Mouse (Mus musculus) adipose tissue, adult 10 weeks (tissue): Measurements from ENCODE around the gene Zfp947. TPM values are rescaled to one million over a fixed set of nuclear protein-coding genes. Genes with fewer than 3 reads are reported as not detected.

Source experiments
- polyA plus RNA-seq: library from polyadenylated mRNA; stranded (reverse); fragments of 350-450 nt; fragmentation: Illumina TruSeq; extraction: RNeasy Lipid Tissue Mini Kit (QIAGEN cat#74804); gene quantifications from one replicate; pipeline ENCODE4 v1.2.3, GENCODE M21; 2014; ENCODE audit warnings: low read depth, low replicate concordance

The Zfp947 gene
- 2.1 TPM for polyA plus RNA-seq

GRCm38 (mm10) chr17:22165722-22166294 lies at the start of gene Zfp947:
Gene Zfp947, minus strand, starts transcription at chr17:22166190.

Other genes starting within 250 kb of the Zfp947 start
- gene Zfp942, start 203.7 kb downstream of the Zfp947 start, polyA plus RNA-seq, result 9.6 TPM
- 17.8 TPM for gene Zfp943, start 203.6 kb downstream of the Zfp947 start, polyA plus RNA-seq
- gene Zfp994, start 59.4 kb upstream of the Zfp947 start, polyA plus RNA-seq, result 4.5 TPM
- 11.7 TPM for gene CT030661.1, start 148.6 kb upstream of the Zfp947 start, polyA plus RNA-seq
- 8.7 TPM for gene Zfp944, start 195.2 kb upstream of the Zfp947 start, polyA plus RNA-seq
- 8.6 TPM for gene Zfp758, start 195.3 kb upstream of the Zfp947 start, polyA plus RNA-seq